Mouse (Mus musculus) kidney, embryonic 15.5 days (tissue): ENCODE measurements around the gene Cecr2. TPM values are rescaled to one million over a fixed set of nuclear protein-coding genes. Genes with fewer than 3 reads are reported as not detected.

Experiments used
- ATAC-seq: fragments of 200-750 bp; cut with Nextera tagmentation; replicated peaks from 2 replicates; pipeline ENCODE4 v1.8.0; 2017; ENCODE audit warnings: moderate TSS enrichment; ENCODE audit not compliant: low FRiP score
- H3K27ac ChIP-seq: fragments of 300-500 bp; sonication (generic); 2 replicates; pipeline ENCODE4 v1.5.1; 2015; ENCODE audit warnings: mild to moderate bottlenecking, inconsistent platforms
- H3K27me3 ChIP-seq: fragments of 300-500 bp; sonication (generic); 2 replicates; pipeline ENCODE4 v1.6.1; 2015; ENCODE audit warnings: inconsistent platforms
- H3K36me3 ChIP-seq: fragments of 300-500 bp; sonication (generic); 2 replicates; pipeline ENCODE4 v1.6.1; 2015; ENCODE audit warnings: inconsistent platforms
- H3K4me1 ChIP-seq: fragments of 300-500 bp; sonication (generic); 2 replicates; pipeline ENCODE4 v1.6.1; 2015; ENCODE audit warnings: inconsistent platforms
- H3K4me2 ChIP-seq: fragments of 300-500 bp; sonication (generic); 2 replicates; pipeline ENCODE4 v1.6.1; 2015; ENCODE audit warnings: moderate library complexity, mild to moderate bottlenecking, inconsistent platforms
- H3K4me3 ChIP-seq: fragments of 300-500 bp; sonication (generic); replicated peaks from 2 replicates; pipeline ENCODE4 v1.5.1; 2015; ENCODE audit warnings: mild to moderate bottlenecking, inconsistent platforms
- H3K9ac ChIP-seq: fragments of 300-500 bp; sonication (generic); 2 replicates; pipeline ENCODE4 v1.6.1; 2015; ENCODE audit warnings: mild to moderate bottlenecking, inconsistent platforms
- H3K9me3 ChIP-seq: fragments of 300-500 bp; sonication (generic); replicated peaks from 2 replicates; pipeline ENCODE4 v1.6.1; 2016; ENCODE audit warnings: inconsistent platforms
- WGBS: fragments of 180-500 bp; shearing (Covaris S2); methylation state at CpG from one replicate; pipeline ENCODE4 v1.1.7; 2015; ENCODE audit warnings: mixed read lengths; 5-methylcytosine and 5-hydroxymethylcytosine counted together
- polyA plus RNA-seq: library from polyadenylated mRNA; unstranded; fragments of >200 nt; fragmentation: Nextera tagmentation; extraction: Ambion mirVana; gene quantifications from 2 replicates; pipeline ENCODE4 v1.2.1, GENCODE M21; 2015

Gene Cecr2
- polyA plus RNA-seq, result 5.9 and 6.7 TPM in 2 replicates

- no peaks in the 10 kb centered on the region for H3K36me3 ChIP-seq
- H3K27ac ChIP-seq, result peak within 1 kb of the TSS; percentile 97
- H3K4me1 ChIP-seq, result peaks cover 21% of the 10 kb centered on the region
- under 1% methylated on average over 106 of the region's 127 CpGs for WGBS
- H3K27me3 ChIP-seq, result peaks cover 4% of the 10 kb centered on the region; the same call in 1 of the 2 replicates
- peak within 1 kb of the TSS; percentile 89 for H3K9ac ChIP-seq
- peak within 1 kb of the TSS; percentile 97 for H3K4me2 ChIP-seq
- ATAC-seq, result peak; percentile 89
- H3K9me3 ChIP-seq, result no peaks in the 10 kb centered on the region
- peak within 1 kb of the TSS; percentile 78 for H3K4me3 ChIP-seq
Observed at GRCm38 (mm10) chr6:120665816-120666760, at the start of gene Cecr2. Gene Cecr2 (plus strand): TSS chr6:120666369.

DNA sequence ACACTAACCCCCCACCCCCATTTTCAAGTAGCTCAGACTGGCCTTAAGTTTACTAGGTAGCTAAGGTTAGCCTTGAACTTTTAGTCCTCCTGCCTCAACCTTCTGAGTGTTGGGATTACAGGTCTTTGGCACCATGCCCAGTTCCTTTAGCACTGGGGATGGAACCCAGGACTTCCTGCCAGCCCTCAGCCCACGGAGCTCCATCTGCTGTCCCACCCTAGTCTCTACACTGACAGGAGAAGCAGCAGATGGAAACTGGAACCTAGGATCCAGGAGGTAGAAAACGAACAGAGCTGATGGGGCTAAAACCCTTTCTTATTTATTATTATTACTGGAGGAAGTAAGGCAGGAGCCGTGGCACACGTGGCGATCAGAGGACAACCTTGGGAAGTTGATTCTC is 48.6 kb upstream of the Cecr2 start:
- no peak overlapping the region for H3K4me3 ChIP-seq
- WGBS, result 77% methylated on average over 5 of the region's 5 CpGs
- no peak for ATAC-seq
- H3K27ac ChIP-seq, result no peak overlapping the region
- no peak overlapping the region for H3K4me2 ChIP-seq
- H3K4me1 ChIP-seq, result peaks cover 6% of the 10 kb centered on the region; the same call in 1 of the 2 replicates
- H3K27me3 ChIP-seq, result no peaks in the 10 kb centered on the region
- no peaks in the 10 kb centered on the region for H3K36me3 ChIP-seq
- H3K9ac ChIP-seq, result no peak overlapping the region
- no peaks in the 10 kb centered on the region for H3K9me3 ChIP-seq

- no peak overlapping the region for H3K4me3 ChIP-seq
- H3K4me2 ChIP-seq, result no peak overlapping the region
- H3K9me3 ChIP-seq, result no peaks in the 10 kb centered on the region
- no peak; the same call in 1 of the 2 replicates for ATAC-seq
- H3K9ac ChIP-seq, result no peak overlapping the region
- H3K27ac ChIP-seq, result no peak overlapping the region
- H3K4me1 ChIP-seq, result no peaks in the 10 kb centered on the region
- H3K36me3 ChIP-seq, result no peaks in the 10 kb centered on the region
- H3K27me3 ChIP-seq, result no peaks in the 10 kb centered on the region
- WGBS, result 61% methylated on average over 4 of the region's 4 CpGs
Observed at GRCm38 (mm10) chr6:120618518-120619402, 47.4 kb upstream of the Cecr2 start.

- Histone ChIP-seq H3K27me3 (no peaks in the 10 kb centered on the region), H3K9me3 (no peaks in the 10 kb centered on the region), H3K4me2 (no peak overlapping the region), H3K4me1 (peaks cover 6% of the 10 kb centered on the region), H3K9ac (no peak overlapping the region), H3K4me3 (no peak overlapping the region), H3K36me3 (no peaks in the 10 kb centered on the region), H3K27ac (no peak overlapping the region)
- ATAC-seq, result no peak
- 80% methylated on average over 3 of the region's 3 CpGs for WGBS
Observed at GRCm38 (mm10) chr6:120620193-120620592, 46.0 kb upstream of the Cecr2 start.

- Histone ChIP-seq H3K27ac (no peak overlapping the region), H3K9me3 (no peaks in the 10 kb centered on the region), H3K36me3 (no peaks in the 10 kb centered on the region), H3K27me3 (no peaks in the 10 kb centered on the region), H3K4me3 (no peak overlapping the region), H3K4me1 (peaks cover 6% of the 10 kb centered on the region), H3K4me2 (no peak overlapping the region), H3K9ac (no peak overlapping the region)
- 0 out of 2 replicates have a peak, but pooled peaks have one; percentile 43 for ATAC-seq
- 30% methylated on average over 8 of the region's 8 CpGs for WGBS
Observed at GRCm38 (mm10) chr6:120625081-120625480, 41.1 kb upstream of the Cecr2 start.

DNA sequence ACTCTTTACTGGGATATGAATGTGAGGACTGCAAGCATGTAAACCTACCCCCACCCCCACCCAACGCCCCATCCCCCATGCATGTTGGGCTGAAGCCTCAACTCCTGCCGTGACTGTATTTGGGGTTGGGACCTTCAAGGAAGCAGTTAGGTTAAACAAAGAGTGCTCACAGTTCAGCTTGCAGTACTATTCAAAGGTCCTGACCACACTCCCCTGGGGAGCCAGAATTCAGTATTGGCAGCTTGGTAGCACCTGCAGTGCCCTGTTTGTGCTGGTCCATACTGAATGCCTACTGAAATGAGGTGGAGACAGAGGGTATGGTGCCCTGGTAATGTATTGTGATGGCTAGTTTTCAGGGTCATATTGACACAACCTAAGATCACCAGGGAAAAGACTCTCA is 39.1 kb upstream of the Cecr2 start:
- Histone ChIP-seq H3K4me1 (peaks cover 6% of the 10 kb centered on the region), H3K9ac (no peak overlapping the region), H3K4me3 (no peak overlapping the region), H3K27ac (no peak overlapping the region), H3K36me3 (no peaks in the 10 kb centered on the region), H3K27me3 (no peaks in the 10 kb centered on the region), H3K4me2 (no peak overlapping the region), H3K9me3 (no peaks in the 10 kb centered on the region)
- WGBS, result 65% methylated on average over 2 of the region's 2 CpGs
- ATAC-seq, result no peak

DNA sequence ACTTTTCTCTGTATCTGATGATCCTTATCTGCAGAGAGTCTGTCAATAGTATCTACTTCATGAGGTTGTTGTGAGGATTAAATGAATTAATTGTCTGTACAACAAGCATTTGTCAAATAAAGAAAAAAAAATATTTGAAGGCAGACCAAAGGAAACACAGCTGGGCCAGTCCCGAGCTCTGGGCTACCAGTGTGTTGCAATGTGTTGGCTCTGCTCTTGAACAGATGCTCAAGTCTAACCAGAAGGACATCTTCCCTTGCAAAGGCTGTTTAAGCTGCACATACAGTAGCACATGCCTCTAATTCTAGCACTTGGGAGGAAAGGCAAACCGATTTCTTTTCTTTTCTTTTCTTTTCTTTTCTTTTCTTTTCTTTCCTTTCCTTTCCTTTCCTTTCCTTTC is 37.2 kb upstream of the Cecr2 start:
- Histone ChIP-seq H3K4me1 (peaks cover 6% of the 10 kb centered on the region), H3K27me3 (no peaks in the 10 kb centered on the region), H3K4me3 (no peak overlapping the region), H3K9ac (no peak overlapping the region), H3K27ac (no peak overlapping the region), H3K36me3 (no peaks in the 10 kb centered on the region), H3K4me2 (no peak overlapping the region), H3K9me3 (no peaks in the 10 kb centered on the region)
- 74% methylated on average over 2 of the region's 2 CpGs for WGBS
- ATAC-seq, result no peak

DNA sequence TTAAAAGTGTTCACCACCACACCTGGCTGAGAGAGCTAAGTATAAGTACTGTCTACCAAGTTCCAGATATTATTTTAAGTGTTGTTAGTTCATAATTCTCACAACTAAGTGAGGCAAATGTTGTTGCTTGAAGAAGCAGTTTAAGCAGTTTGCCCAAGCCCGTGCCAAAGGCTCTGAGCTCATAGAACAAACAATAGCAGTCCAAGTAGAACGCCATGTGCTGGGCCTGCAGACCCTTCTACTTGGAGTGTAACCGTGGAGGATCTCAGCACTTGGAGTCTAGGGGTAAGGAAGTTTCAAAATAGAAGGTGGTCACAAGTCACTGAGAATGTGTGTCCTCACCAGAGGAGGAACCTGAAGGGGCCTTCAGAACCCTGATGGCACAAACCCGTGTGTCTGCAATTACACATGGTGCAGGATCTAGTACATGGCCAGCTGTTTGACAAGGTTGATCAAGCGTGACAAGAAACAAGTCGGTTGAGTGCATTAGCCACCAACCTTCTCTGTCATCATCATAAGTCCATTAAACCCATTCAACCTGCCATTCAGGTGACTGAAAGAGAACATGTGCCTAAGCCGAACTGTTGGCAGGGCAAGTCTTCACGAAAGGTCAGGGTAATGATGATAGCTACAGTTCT is 30.7 kb upstream of the Cecr2 start:
- Histone ChIP-seq H3K27me3 (no peaks in the 10 kb centered on the region), H3K9ac (no peak overlapping the region), H3K4me1 (0 out of 2 replicates have a peak, but pooled peaks cover 6% of the 10 kb centered on the region), H3K4me3 (no peak overlapping the region), H3K4me2 (no peak overlapping the region), H3K27ac (no peak overlapping the region), H3K36me3 (no peaks in the 10 kb centered on the region), H3K9me3 (no peaks in the 10 kb centered on the region)
- peak; percentile 49; the same call in 1 of the 2 replicates for ATAC-seq
- WGBS, result 74% methylated on average over 8 of the region's 8 CpGs

DNA sequence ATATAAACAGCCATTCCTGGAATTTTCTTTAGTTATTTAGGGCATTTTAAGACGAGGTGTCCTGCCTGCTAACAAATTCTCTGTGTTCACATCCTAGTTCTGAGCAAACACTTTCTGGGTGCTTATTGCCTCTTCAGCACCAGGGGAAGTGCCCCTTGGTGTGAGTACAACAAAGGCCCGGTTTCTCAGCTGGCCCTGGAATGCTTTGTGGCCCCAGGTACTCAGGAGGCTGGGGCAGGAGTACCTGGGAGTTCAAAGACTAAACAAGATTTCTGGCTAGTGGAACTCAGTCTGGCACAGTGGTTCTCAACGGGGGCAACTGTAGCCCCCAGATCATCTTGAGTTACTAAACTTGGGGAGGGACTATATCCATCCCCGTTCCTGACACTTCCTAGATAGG is 26.6 kb upstream of the Cecr2 start:
- Histone ChIP-seq H3K4me2 (no peak overlapping the region), H3K9ac (no peak overlapping the region), H3K4me1 (peaks cover 15% of the 10 kb centered on the region), H3K9me3 (no peaks in the 10 kb centered on the region), H3K36me3 (no peaks in the 10 kb centered on the region), H3K27me3 (no peaks in the 10 kb centered on the region), H3K27ac (no peak overlapping the region), H3K4me3 (no peak overlapping the region)
- 39% methylated on average over 4 of the region's 4 CpGs for WGBS
- no peak for ATAC-seq

DNA sequence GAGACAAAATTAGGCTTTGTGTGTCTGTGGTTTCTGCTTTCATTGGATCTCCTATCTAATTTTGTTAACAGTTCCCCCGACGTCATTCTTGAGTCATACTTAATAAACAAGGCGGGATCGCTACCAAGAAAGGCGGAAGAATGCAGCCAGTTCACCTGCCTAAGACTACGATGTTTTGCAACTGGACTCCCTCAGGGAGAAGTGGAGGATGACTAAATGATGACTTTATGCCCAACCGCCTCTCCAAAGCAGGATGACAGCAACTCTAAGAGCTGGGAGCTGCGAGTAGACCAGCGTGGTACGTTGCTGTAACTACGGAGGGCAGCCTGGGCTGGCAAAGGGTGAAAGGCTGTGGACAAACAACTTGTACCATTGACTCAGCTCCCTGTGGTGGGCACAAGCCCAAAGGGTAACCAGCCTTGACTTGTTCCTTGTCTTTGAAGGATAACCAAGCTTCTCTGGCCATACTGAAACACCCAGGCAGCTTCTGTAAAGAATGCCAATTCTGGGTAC is 24.2 kb upstream of the Cecr2 start:
- no peak overlapping the region for H3K9ac ChIP-seq
- no peak for ATAC-seq
- H3K27me3 ChIP-seq, result no peaks in the 10 kb centered on the region
- H3K4me3 ChIP-seq, result no peak overlapping the region
- H3K36me3 ChIP-seq, result no peaks in the 10 kb centered on the region
- H3K4me2 ChIP-seq, result no peak overlapping the region
- H3K9me3 ChIP-seq, result no peaks in the 10 kb centered on the region
- H3K27ac ChIP-seq, result no peak overlapping the region
- WGBS, result 82% methylated on average over 11 of the region's 11 CpGs
- peaks cover 14% of the 10 kb centered on the region for H3K4me1 ChIP-seq

- ATAC-seq, result peak; percentile 60; the same call in 1 of the 2 replicates
- no peak overlapping the region for H3K4me2 ChIP-seq
- H3K4me3 ChIP-seq, result no peak overlapping the region
- H3K4me1 ChIP-seq, result peaks cover 14% of the 10 kb centered on the region
- H3K27ac ChIP-seq, result peak overlapping the region; percentile 73
- WGBS, result 34% methylated on average over 7 of the region's 7 CpGs
- H3K27me3 ChIP-seq, result no peaks in the 10 kb centered on the region
- no peaks in the 10 kb centered on the region for H3K9me3 ChIP-seq
- no peaks in the 10 kb centered on the region for H3K36me3 ChIP-seq
- H3K9ac ChIP-seq, result no peak overlapping the region
Observed at GRCm38 (mm10) chr6:120643776-120644175, 22.4 kb upstream of the Cecr2 start.
